Comparison of ENCODE assay signal across 27 mouse cellular contexts in genomic region chr8:111513446-111513845, GRCm38 (mm10). TPM values are rescaled to one million over a fixed set of nuclear protein-coding genes. Genes with fewer than 3 reads are reported as not detected.
DNase-seq lines count a peak whose midpoint lies in the region; ATAC-seq and TF ChIP-seq lines count a peak whose summit lies in the region.
"Had no signal": no experiment of that assay in that cellular context is flagged by ENCODE, and none has a peak within 500 bp of the region (broad histone marks: within the 10 kb centered on the region; RNA-seq: fewer than 3 reads in every experiment).

No protein-coding gene starts in this region.

- H3K36me3 ChIP-seq in forebrain, embryonic 12.5 days (replicated peaks), result no peaks in the 10 kb centered on the region
- H3K36me3 ChIP-seq: embryonic facial prominence, embryonic 12.5 days; neural tube, embryonic 13.5 days had no signal

- no peak overlapping the region for H3K4me2 ChIP-seq in forebrain, embryonic 12.5 days
- H3K4me2 ChIP-seq: embryonic facial prominence, embryonic 12.5 days; kidney, embryonic 15.5 days; liver, embryonic 12.5 days; midbrain, embryonic 11.5 days; neural tube, embryonic 13.5 days had no signal

- no peak overlapping the region for H3K9ac ChIP-seq in forebrain, embryonic 12.5 days
- H3K9ac ChIP-seq: embryonic facial prominence, embryonic 12.5 days; kidney, embryonic 15.5 days; liver, embryonic 12.5 days; liver, postnatal 0 days; neural tube, embryonic 13.5 days had no signal

- 78% methylated on average over 8 of the region's 8 CpGs for WGBS in forebrain, embryonic 12.5 days

- H3K4me1 ChIP-seq in forebrain, embryonic 12.5 days, result 0 out of 2 replicates have a peak, but pooled peaks cover 5% of the 10 kb centered on the region

- no peak for TF ChIP-seq CTCF in gastrocnemius, adult 2 months (IDR thresholded peaks at IDR 0.05)

- H3K27me3 ChIP-seq in forebrain, embryonic 12.5 days, result no peaks in the 10 kb centered on the region
- H3K27me3 ChIP-seq: CH12.LX; embryonic facial prominence, embryonic 12.5 days; kidney, embryonic 15.5 days; liver, embryonic 12.5 days; neural tube, embryonic 13.5 days had no signal

- 0 out of 2 replicates have a peak, but pooled peaks have one; percentile 52 for ATAC-seq in cerebellum, adult (ENCODE audit: insufficient number of reproducible peaks, low FRiP score, low TSS enrichment)
- ATAC-seq in forebrain, embryonic 12.5 days (ENCODE audit: low FRiP score), result no peak
- ATAC-seq: hindbrain, embryonic 16.5 days; liver, embryonic 12.5 days; liver, postnatal 0 days had no signal

- intact Hi-C loops in gastrocnemius, adult 2 months (cut with DNase I), result no loop called here

- no peak for DNase-seq in cerebellum, adult 11 months
- no peak for DNase-seq in gastrocnemius, adult 2 months
- DNase-seq in gastrocnemius, adult 8-10 months (ENCODE audit: low spot score in 2 of 2), result no peak
- DNase-seq in cerebellum, adult 8-10 months, result peak; percentile 36
- DNase-seq in cerebellum, postnatal 25 days, result peak; percentile 64 to 74
- no peak for DNase-seq in urinary bladder, postnatal 4 days (ENCODE audit: low spot score in 2 of 2)
- DNase-seq: adrenal gland, postnatal 25 days; kidney, adult 18-20 months; kidney, postnatal 36 days; liver, postnatal 0 days; lung, postnatal 36 days; right cerebral cortex, postnatal 4 days; thymus, adult 18-20 months; thymus, postnatal 25 days had no signal

- H3K9me3 ChIP-seq in forebrain, embryonic 12.5 days, result no peaks in the 10 kb centered on the region
- H3K9me3 ChIP-seq: embryonic facial prominence, embryonic 12.5 days; hindbrain, embryonic 10.5 days; kidney, embryonic 15.5 days; liver, embryonic 12.5 days had no signal

- peak overlapping the region; percentile 1; the same call in 1 of the 2 replicates for H3K4me3 ChIP-seq in gastrocnemius, adult 2 months
- H3K4me3 ChIP-seq in forebrain, embryonic 12.5 days (replicated peaks), result no peak overlapping the region
- H3K4me3 ChIP-seq: embryonic facial prominence, embryonic 12.5 days; hindbrain, embryonic 10.5 days; kidney, embryonic 15.5 days; layer of hippocampus, adult 2 months; left cerebral cortex, adult 2 months; liver, embryonic 12.5 days; neural tube, embryonic 13.5 days had no signal

- peak overlapping the region; percentile 54 for H3K27ac ChIP-seq in gastrocnemius, adult 2 months
- H3K27ac ChIP-seq in forebrain, embryonic 12.5 days, result no peak overlapping the region
- H3K27ac ChIP-seq: embryonic facial prominence, embryonic 12.5 days; hindbrain, embryonic 10.5 days; kidney, embryonic 15.5 days; layer of hippocampus, adult 2 months; left cerebral cortex, adult 2 months; liver, embryonic 12.5 days; neural tube, embryonic 13.5 days; stomach, postnatal 0 days had no signal

RNA-seq across cellular contexts. Expression of gene Wdr59, which starts 8.4 kb away (rescaled TPM):
- total RNA-seq in gastrocnemius, adult 2 months (2021), result 1 to 10 TPM; 7.9 to 8.2 TPM
- total RNA-seq in gastrocnemius, adult 8-10 months (2022), result 1 to 10 TPM; 7.9 to 9.0 (median 8.6) TPM
- 5.7 and 5.9 TPM in 2 replicates for polyA plus RNA-seq in forebrain, embryonic 12.5 days (2016; fragmentation: Nextera tagmentation; extraction: Ambion mirVana)

RNA-seq across cellular contexts. Expression of gene Znrf1, which starts 22.5 kb away (rescaled TPM):
- total RNA-seq in gastrocnemius, adult 2 months (2021), result 10 to 100 TPM; 58.6 to 69.8 TPM
- 10 to 100 TPM; 67.2 to 71.6 (median 70.7) TPM for total RNA-seq in gastrocnemius, adult 8-10 months (2022)
- 71.8 and 73.8 TPM in 2 replicates for polyA plus RNA-seq in forebrain, embryonic 12.5 days (2016; fragmentation: Nextera tagmentation; extraction: Ambion mirVana)

Comparison
In these comparisons a context has a peak if more than half of its experiments do, and no peak if none do; other contexts are left out.
1. DNase-seq: peak in cerebellum, adult 8-10 months (single experiment) and cerebellum, postnatal 25 days (2 of 2); none in cerebellum, adult 11 months (single experiment), gastrocnemius, adult 2 months (single experiment), gastrocnemius, adult 8-10 months (0 of 2) and urinary bladder, postnatal 4 days (0 of 2).